Mouse (Mus musculus): ENCODE measurements around the gene Luzp2. TPM values are rescaled to one million over a fixed set of nuclear protein-coding genes. Genes with fewer than 3 reads are reported as not detected.

Luzp2 gene
- polyA plus RNA-seq, 1 experiment from 2014 or later, result 0.09 TPM

GRCm38 (mm10) chr7:54845875-54846691 is 10.8 kb downstream of the Luzp2 start:
- Histone ChIP-seq H3K36me3 (ENCODE audit: insufficient read depth) (no peaks in the 10 kb centered on the region), H3K4me3 (ENCODE audit: low read depth, low read length) (no peak overlapping the region), H3K27ac (ENCODE audit: low read depth) (no peak overlapping the region), H3K4me2 (no peak overlapping the region), H3K27me3 (ENCODE audit: insufficient read depth, low read length) (no peaks in the 10 kb centered on the region), H3K9ac (no peak overlapping the region), H3K9me3 (ENCODE audit: low read depth, low read length) (no peaks in the 10 kb centered on the region), H3K4me1 (ENCODE audit: insufficient read depth) (no peaks in the 10 kb centered on the region)
- 86% methylated on average over 8 of the region's 8 CpGs for WGBS
- peak; percentile 48 for TF ChIP-seq CTCF (IDR thresholded peaks at IDR 0.05; ENCODE audit: low read depth)
- ATAC-seq (ENCODE audit: insufficient read depth), result no peak; the same call in 1 of the 2 replicates
- peak; percentile 67 for DNase-seq

- no peak for DNase-seq
- 84% methylated on average over 2 of the region's 2 CpGs for WGBS
Observed at GRCm38 (mm10) chr7:54846692-54847020, 11.4 kb downstream of the Luzp2 start.

GRCm38 (mm10) chr7:54852860-54853259 is 17.6 kb downstream of the Luzp2 start:
- DNase-seq, result no peak
- WGBS, result 55% methylated on average over 1 of the region's 1 CpGs
- no peak for TF ChIP-seq CTCF (IDR thresholded peaks at IDR 0.05; ENCODE audit: low read depth)

More at GRCm38 (mm10) chr7:54846692-54847020, 11.4 kb downstream of the Luzp2 start:
- TF ChIP-seq CTCF (IDR thresholded peaks at IDR 0.05; ENCODE audit: low read depth), result no peak
- no peak overlapping the region for H3K27ac ChIP-seq (ENCODE audit: low read depth)
- H3K36me3 ChIP-seq (ENCODE audit: insufficient read depth), result no peaks in the 10 kb centered on the region
- H3K4me1 ChIP-seq (ENCODE audit: insufficient read depth), result no peaks in the 10 kb centered on the region
- H3K4me3 ChIP-seq (ENCODE audit: low read depth, low read length), result no peak overlapping the region
- no peak for ATAC-seq (ENCODE audit: insufficient read depth)
- H3K9me3 ChIP-seq (ENCODE audit: low read depth, low read length), result no peaks in the 10 kb centered on the region
- H3K9ac ChIP-seq, result no peak overlapping the region
- H3K27me3 ChIP-seq (ENCODE audit: insufficient read depth, low read length), result no peaks in the 10 kb centered on the region
- no peak overlapping the region for H3K4me2 ChIP-seq

GRCm38 (mm10) chr7:54861230-54861856 is 26.0 kb downstream of the Luzp2 start:
- no peaks in the 10 kb centered on the region for H3K4me1 ChIP-seq (ENCODE audit: insufficient read depth)
- 83% methylated on average over 11 of the region's 11 CpGs for WGBS
- ATAC-seq (ENCODE audit: insufficient read depth), result no peak
- no peak for DNase-seq
- H3K9ac ChIP-seq, result no peak overlapping the region
- no peak overlapping the region for H3K4me3 ChIP-seq (ENCODE audit: low read depth, low read length)
- H3K27ac ChIP-seq (ENCODE audit: low read depth), result no peak overlapping the region
- no peak for TF ChIP-seq CTCF (IDR thresholded peaks at IDR 0.05; ENCODE audit: low read depth)
- H3K9me3 ChIP-seq (ENCODE audit: low read depth, low read length), result no peaks in the 10 kb centered on the region
- H3K27me3 ChIP-seq (ENCODE audit: insufficient read depth, low read length), result no peaks in the 10 kb centered on the region
- no peaks in the 10 kb centered on the region for H3K36me3 ChIP-seq (ENCODE audit: insufficient read depth)
- H3K4me2 ChIP-seq, result no peak overlapping the region

More at GRCm38 (mm10) chr7:54852860-54853259, 17.6 kb downstream of the Luzp2 start:
- no peak overlapping the region for H3K4me2 ChIP-seq
- H3K4me1 ChIP-seq (ENCODE audit: insufficient read depth), result no peaks in the 10 kb centered on the region
- H3K36me3 ChIP-seq (ENCODE audit: insufficient read depth), result no peaks in the 10 kb centered on the region
- H3K9ac ChIP-seq, result no peak overlapping the region
- H3K27ac ChIP-seq (ENCODE audit: low read depth), result no peak overlapping the region
- no peaks in the 10 kb centered on the region for H3K9me3 ChIP-seq (ENCODE audit: low read depth, low read length)
- ATAC-seq (ENCODE audit: insufficient read depth), result no peak
- no peaks in the 10 kb centered on the region for H3K27me3 ChIP-seq (ENCODE audit: insufficient read depth, low read length)
- no peak overlapping the region for H3K4me3 ChIP-seq (ENCODE audit: low read depth, low read length)

- no peaks in the 10 kb centered on the region for H3K9me3 ChIP-seq (ENCODE audit: low read depth, low read length)
- no peak for DNase-seq
- no peak for ATAC-seq (ENCODE audit: insufficient read depth)
- no peaks in the 10 kb centered on the region for H3K4me1 ChIP-seq (ENCODE audit: insufficient read depth)
- no peaks in the 10 kb centered on the region for H3K27me3 ChIP-seq (ENCODE audit: insufficient read depth, low read length)
- no peak overlapping the region for H3K4me3 ChIP-seq (ENCODE audit: low read depth, low read length)
- no peak overlapping the region for H3K9ac ChIP-seq
- H3K4me2 ChIP-seq, result no peak overlapping the region
- 68% methylated on average over 4 of the region's 4 CpGs for WGBS
- H3K27ac ChIP-seq (ENCODE audit: low read depth), result no peak overlapping the region
- H3K36me3 ChIP-seq (ENCODE audit: insufficient read depth), result no peaks in the 10 kb centered on the region
- TF ChIP-seq CTCF (IDR thresholded peaks at IDR 0.05; ENCODE audit: low read depth), result no peak
Observed at GRCm38 (mm10) chr7:54878928-54879644, 43.8 kb downstream of the Luzp2 start.

- Histone ChIP-seq H3K9ac (no peak overlapping the region), H3K4me3 (ENCODE audit: low read depth, low read length) (no peak overlapping the region), H3K27ac (ENCODE audit: low read depth) (no peak overlapping the region), H3K4me2 (no peak overlapping the region), H3K9me3 (ENCODE audit: low read depth, low read length) (no peaks in the 10 kb centered on the region), H3K27me3 (ENCODE audit: insufficient read depth, low read length) (no peaks in the 10 kb centered on the region), H3K36me3 (ENCODE audit: insufficient read depth) (no peaks in the 10 kb centered on the region), H3K4me1 (ENCODE audit: insufficient read depth) (no peaks in the 10 kb centered on the region)
- DNase-seq (no peak), ATAC-seq (ENCODE audit: insufficient read depth) (no peak)
- no peak for TF ChIP-seq CTCF (IDR thresholded peaks at IDR 0.05; ENCODE audit: low read depth)
- 72% methylated on average over 3 of the region's 3 CpGs for WGBS
Observed at GRCm38 (mm10) chr7:54893709-54894627, 58.7 kb downstream of the Luzp2 start.
